Mouse (Mus musculus): ENCODE results near the gene Gcnt7.

GRCm38 (mm10) chr2:172440640-172441005, 17.8 kb downstream of the Gcnt7 start:
- no peak for TF ChIP-seq CTCF (IDR thresholded peaks at IDR 0.05; ENCODE audit: borderline replicate concordance, insufficient read depth, low read length)
- no peak for TF ChIP-seq POLR2A (IDR thresholded peaks at IDR 0.05; ENCODE audit: low read depth, low read length)

All from embryonic fibroblast, embryonic 13.5 days (primary cell).